Mouse (Mus musculus) embryo, embryonic 11 days (tissue): ENCODE data around the gene Lin7b.

Experiments used
- DNase-seq: peaks from one replicate; pipeline ENCODE4 v3.0.0-alpha.2; 2015

The Lin7b gene

GRCm38 (mm10) chr7:45346905-45347304 is 23.5 kb downstream of the Lin7b start:
- no peak for DNase-seq

- DNase-seq: no peak
These were observed 26.8 kb downstream of the Lin7b start for GRCm38 (mm10) chr7:45343543-45343942.

- DNase-seq: no peak
These were observed 28.3 kb downstream of the Lin7b start for GRCm38 (mm10) chr7:45342081-45342480.

- DNase-seq: peak; percentile 89
These were observed 29.1 kb downstream of the Lin7b start for GRCm38 (mm10) chr7:45341303-45341702.

- DNase-seq: peak; percentile 88
These were observed 29.7 kb downstream of the Lin7b start for GRCm38 (mm10) chr7:45340669-45341068.

- no peak for DNase-seq
These were observed 30.3 kb downstream of the Lin7b start for GRCm38 (mm10) chr7:45340066-45340442.

- DNase-seq: peak; percentile 91
These were observed 30.8 kb downstream of the Lin7b start for GRCm38 (mm10) chr7:45339410-45340065.

GRCm38 (mm10) chr7:45338161-45338911 is 32.0 kb downstream of the Lin7b start:
- peak; percentile 66 for DNase-seq

GRCm38 (mm10) chr7:45337469-45337868 is 32.9 kb downstream of the Lin7b start:
- DNase-seq: no peak

- DNase-seq: no peak
These were observed 34.1 kb downstream of the Lin7b start for GRCm38 (mm10) chr7:45336319-45336718.

- no peak for DNase-seq
These were observed 35.3 kb downstream of the Lin7b start, which contains the start of gene Hrc for GRCm38 (mm10) chr7:45335056-45335455. TSS of gene Hrc (plus strand) at chr7:45335290.

GRCm38 (mm10) chr7:45334605-45335004 is 35.8 kb downstream of the Lin7b start:
- no peak for DNase-seq

- peak; percentile 89 for DNase-seq
These were observed 36.9 kb downstream of the Lin7b start, which contains the start of gene Trpm4 for GRCm38 (mm10) chr7:45333431-45333982. TSS of gene Trpm4 (minus strand) at chr7:45333780.

- peak; percentile 83 for DNase-seq
These were observed 37.5 kb downstream of the Lin7b start for GRCm38 (mm10) chr7:45332685-45333425.

- DNase-seq: no peak
These were observed 38.9 kb downstream of the Lin7b start for GRCm38 (mm10) chr7:45331502-45331901.

GRCm38 (mm10) chr7:45328841-45329475 is 41.4 kb downstream of the Lin7b start:
- DNase-seq: no peak

GRCm38 (mm10) chr7:45325800-45326199 is 44.6 kb downstream of the Lin7b start:
- no peak for DNase-seq

GRCm38 (mm10) chr7:45323069-45323468 is 47.3 kb downstream of the Lin7b start:
- DNase-seq: no peak

GRCm38 (mm10) chr7:45322245-45322644 is 48.1 kb downstream of the Lin7b start:
- DNase-seq: no peak
